Mouse (Mus musculus) CD4-positive, CD25-positive, alpha-beta regulatory T cell, adult 9 weeks (primary cell): ENCODE data around the gene Prss43. TPM values are rescaled to one million over a fixed set of nuclear protein-coding genes. Genes with fewer than 3 reads are reported as not detected.

ENCODE experiments used
- polyA plus RNA-seq: library from polyadenylated mRNA; unstranded; fragments of 100-300 nt; shearing (Covaris generic); gene quantifications from one replicate; pipeline ENCODE4 v1.2.1, GENCODE M21; 2017

The Prss43 gene
- not detected for polyA plus RNA-seq

GRCm38 (mm10) chr9:110826390-110826789, at the start of gene Prss43:
Gene Prss43 (plus strand): TSS chr9:110826690.

GRCm38 (mm10) chr9:110797866-110798265, 28.6 kb upstream of the Prss43 start, which contains the start of gene Prss42:
Gene Prss42 (plus strand): TSS chr9:110798166.

DNA sequence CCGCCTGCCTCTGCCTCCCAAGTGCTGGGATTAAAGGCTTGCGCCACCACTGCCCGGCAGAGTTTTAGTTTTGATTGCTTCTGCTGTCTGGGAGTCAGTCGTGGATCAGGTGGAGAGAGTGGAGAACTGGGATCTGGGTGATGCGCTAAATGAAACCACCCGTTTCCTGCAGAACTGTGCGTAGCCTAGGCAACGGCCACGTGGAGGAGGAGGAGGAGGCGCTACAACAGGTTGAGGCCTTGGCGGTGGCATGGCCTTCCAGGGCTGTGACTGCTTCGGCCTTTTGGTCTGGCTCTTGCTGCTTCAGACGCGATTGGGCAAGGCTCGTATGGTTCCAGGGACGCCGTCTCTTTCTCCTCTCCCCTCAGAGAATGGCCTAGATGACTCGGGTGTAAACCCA, 12.7 kb upstream of the Prss43 start, which contains the start of gene Prss44:
Gene Prss44, plus strand, starts transcription at position 206 of the 400 bp plus-strand sequence.

DNA sequence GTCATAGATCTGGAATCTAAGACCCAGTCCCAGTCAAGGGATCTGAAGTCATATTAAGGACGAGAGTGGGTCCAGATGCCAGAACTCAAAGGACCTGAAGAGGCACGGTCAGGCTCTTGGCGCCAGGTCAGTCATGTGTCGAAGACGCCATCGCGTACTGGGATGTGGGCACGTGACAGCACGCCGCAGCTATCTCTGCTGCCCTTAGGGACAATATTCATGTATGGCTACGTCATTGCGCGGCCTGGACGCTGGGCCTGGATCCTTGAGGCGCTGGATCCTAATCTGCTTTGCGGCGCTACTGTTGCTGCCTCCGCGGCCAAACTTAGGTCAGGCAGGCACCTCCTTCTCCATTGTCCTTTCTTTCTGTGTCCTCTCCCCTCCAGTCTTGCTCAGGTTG, 7.9 kb downstream of the Prss43 start, which contains the start of gene Prss45:
Gene Prss45, plus strand, starts transcription at position 178 of the 400 bp plus-strand sequence.

DNA sequence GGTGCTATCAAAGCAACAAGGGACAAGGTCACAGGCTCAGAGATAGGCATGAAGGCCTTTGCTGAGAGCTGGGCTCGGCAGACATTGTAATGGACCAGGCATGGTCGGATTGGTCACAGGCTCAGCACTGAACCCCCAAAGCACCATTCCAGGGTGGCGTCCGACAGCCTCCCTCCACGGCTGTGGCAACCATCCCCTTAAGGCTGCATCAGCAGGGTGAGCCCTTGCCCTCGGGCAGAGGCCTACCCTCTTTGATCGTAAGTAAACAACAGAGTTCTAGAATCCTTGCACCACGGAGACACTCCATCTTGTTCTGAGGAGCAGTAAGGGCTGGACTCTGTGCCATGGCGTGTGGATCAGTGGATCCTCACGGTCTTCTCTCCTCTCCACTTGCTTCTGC, 17.7 kb downstream of the Prss43 start, which contains the start of gene Prss46:
Gene Prss46, plus strand, starts transcription at position 301 of the 400 bp plus-strand sequence.

GRCm38 (mm10) chr9:110857781-110858472, 31.4 kb downstream of the Prss43 start, which contains the start of gene Prss50:
Gene Prss50 (plus strand): TSS chr9:110857967.

GRCm38 (mm10) chr9:110879191-110879920, 52.9 kb downstream of the Prss43 start, which contains the start of gene Als2cl:
Gene Als2cl (plus strand): TSS chr9:110879870.

DNA sequence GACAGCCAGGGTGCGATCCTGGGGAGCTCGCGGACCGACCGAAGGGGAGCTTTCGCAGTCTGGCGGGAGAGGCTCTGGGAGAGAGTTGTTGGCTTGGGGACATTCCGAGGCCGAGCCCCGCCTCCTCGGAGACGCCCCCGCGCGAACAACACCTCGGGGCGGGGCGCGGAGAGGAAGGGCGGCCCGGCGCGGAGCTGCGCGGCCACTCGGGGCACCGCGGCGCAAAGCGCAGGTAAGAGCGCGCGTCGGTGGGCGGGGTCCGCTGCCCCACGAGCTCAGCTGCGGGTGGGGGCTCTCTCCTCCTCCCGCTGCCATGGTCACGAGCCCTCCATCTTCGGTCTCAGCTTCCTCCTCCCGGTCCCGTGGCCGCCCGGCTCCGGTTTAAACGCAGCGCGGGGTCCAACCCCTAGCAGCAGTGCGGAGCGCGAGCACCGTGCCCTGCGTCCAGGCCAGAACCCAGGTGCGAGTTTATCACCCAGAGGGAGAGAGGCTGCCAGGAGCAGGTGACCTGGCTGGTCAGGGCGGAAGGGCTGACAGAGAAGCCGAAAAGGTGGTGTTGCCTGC, 53.6 kb downstream of the Prss43 start, which contains the start of gene Tmie:
Gene Tmie, minus strand, starts transcription at position 116 of the 564 bp plus-strand sequence.

Other genes starting within 250 kb of the Prss43 start
- gene Nradd, start 202.2 kb upstream of the Prss43 start, polyA plus RNA-seq, result 2.4 TPM
- 32.7 TPM for gene Nbeal2, start 172.5 kb upstream of the Prss43 start, polyA plus RNA-seq
- 322 TPM for gene Ccdc12, start 170.2 kb upstream of the Prss43 start, polyA plus RNA-seq
- not detected for gene Myl3, start 84.8 kb upstream of the Prss43 start, polyA plus RNA-seq
- gene Pth1r, start 79.5 kb upstream of the Prss43 start, polyA plus RNA-seq, result 0.12 TPM
- not detected for gene Prss42, start 28.5 kb upstream of the Prss43 start, polyA plus RNA-seq
- gene Prss44, start 12.7 kb upstream of the Prss43 start, polyA plus RNA-seq, result not detected
- gene Prss45, start 7.9 kb downstream of the Prss43 start, polyA plus RNA-seq, result not detected
- not detected for gene Prss46, start 17.8 kb downstream of the Prss43 start, polyA plus RNA-seq
- 0.31 TPM for gene Prss50, start 31.3 kb downstream of the Prss43 start, polyA plus RNA-seq
- gene Als2cl, start 53.2 kb downstream of the Prss43 start, polyA plus RNA-seq, result 56.1 TPM
- 5.1 TPM for gene Tmie, start 53.4 kb downstream of the Prss43 start, polyA plus RNA-seq
- gene Fam240a, start 90.2 kb downstream of the Prss43 start, polyA plus RNA-seq, result 0.98 TPM
- gene Tdgf1, start 119.5 kb downstream of the Prss43 start, polyA plus RNA-seq, result 1.8 TPM
- gene Lrrc2, start 124.9 kb downstream of the Prss43 start, polyA plus RNA-seq, result 0.53 TPM
- gene Rtp3, start 163.9 kb downstream of the Prss43 start, polyA plus RNA-seq, result not detected
- 0.81 TPM for gene Ltf, start 192.6 kb downstream of the Prss43 start, polyA plus RNA-seq
- 16.8 TPM for gene Ccrl2, start 230.8 kb downstream of the Prss43 start, polyA plus RNA-seq